17 mouse cellular contexts compared by ENCODE assay signal in the genomic region with DNA sequence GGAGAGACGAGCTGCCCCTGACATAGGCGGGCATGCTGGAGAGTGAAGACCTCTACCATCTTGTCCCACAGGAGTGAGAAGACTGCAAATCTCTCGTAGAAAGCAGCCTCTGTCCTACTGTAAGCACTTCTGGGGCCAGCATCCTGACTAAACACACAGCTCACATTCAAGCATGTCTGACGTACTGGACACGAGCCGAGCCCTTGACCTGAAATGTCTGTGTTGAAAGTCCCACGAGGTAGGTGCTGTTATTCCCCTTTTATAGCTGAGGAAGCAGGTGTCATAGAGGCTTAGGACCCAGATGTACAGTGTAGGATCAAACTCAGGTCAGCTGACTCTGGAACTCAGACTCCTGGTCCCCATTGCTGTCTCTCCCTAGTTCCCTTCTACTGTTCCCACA. TPM values are rescaled to one million over a fixed set of nuclear protein-coding genes. Genes with fewer than 3 reads are reported as not detected.
"Had no signal": no experiment of that assay in that cellular context is flagged by ENCODE, and none has a peak within 500 bp of the region (broad histone marks: within the 10 kb centered on the region; RNA-seq: fewer than 3 reads in every experiment).

No protein-coding gene starts in this region.

- H3K4me3 ChIP-seq: layer of hippocampus, adult 2 months; limb, embryonic 13.5 days; midbrain, embryonic 10.5 days; myocyte; neural tube, embryonic 15.5 days had no signal

- H3K9ac ChIP-seq: limb, embryonic 13.5 days; liver, embryonic 14.5 days; neural tube, embryonic 15.5 days had no signal

- ATAC-seq: hindbrain, postnatal 0 days had no signal

- H3K4me2 ChIP-seq: limb, embryonic 13.5 days; neural tube, embryonic 15.5 days had no signal

- H3K27ac ChIP-seq: hindbrain, postnatal 0 days; layer of hippocampus, adult 2 months; limb, embryonic 13.5 days; liver, embryonic 14.5 days; midbrain, embryonic 10.5 days; neural tube, embryonic 15.5 days had no signal

- DNase-seq: kidney, adult 11 months; kidney, postnatal 10 days; kidney, postnatal 4 days; left cerebral cortex, postnatal 4 days; midbrain, embryonic 14.5 days; right cerebral cortex, adult 18-20 months; right cerebral cortex, postnatal 25 days; thymus, adult 18-20 months had no signal

- H3K9me3 ChIP-seq: limb, embryonic 13.5 days; midbrain, embryonic 10.5 days; neural tube, embryonic 15.5 days had no signal

- H3K36me3 ChIP-seq: neural tube, embryonic 15.5 days had no signal

RNA-seq across cellular contexts. Expression of a gene that starts 4.2 kb away (rescaled TPM):
- polyA plus RNA-seq: liver, adult 2 months; liver, embryonic 14.5 days; midbrain, embryonic 10.5 days; myocyte; neural tube, embryonic 11.5 days had no signal
